Mouse (Mus musculus): ENCODE measurements around the gene Lag3.

DNA sequence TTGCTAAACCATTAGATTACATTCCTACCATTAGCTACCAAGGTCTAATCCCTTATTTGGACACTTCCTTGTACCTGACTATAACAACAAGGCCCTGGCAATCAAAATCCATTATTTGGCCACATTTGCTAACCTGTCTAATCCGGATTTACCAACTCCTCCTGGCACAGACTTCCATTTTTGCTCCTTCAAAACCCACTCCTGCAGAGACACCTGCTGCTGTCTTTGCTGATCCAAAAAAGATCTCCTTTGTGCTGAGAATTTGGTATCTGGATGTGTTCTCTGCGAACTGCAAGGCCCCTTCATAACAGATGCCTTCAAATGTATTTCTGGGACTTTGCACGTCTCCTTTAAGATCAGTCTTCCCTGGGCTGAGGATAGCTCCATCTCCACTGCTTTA is 32.0 kb upstream of the Lag3 start:
- TF ChIP-seq POLR2A (IDR thresholded peaks at IDR 0.05; ENCODE audit: low read depth, low read length) (no peak), CTCF (IDR thresholded peaks at IDR 0.05; ENCODE audit: extremely low read depth, insufficient read length, insufficient replicate concordance, low read depth, low read length) (no peak)
